Mouse (Mus musculus) erythroblast, embryonic 14.5 days (primary cell): ENCODE results near the gene Flt3l. TPM values are rescaled to one million over a fixed set of nuclear protein-coding genes. Genes with fewer than 3 reads are reported as not detected.

Experiments
- H3K27me3 ChIP-seq: 2 replicates; pipeline ENCODE4 v1.6.1; 2012; ENCODE audit warnings: inconsistent platforms; ENCODE audit not compliant: control insufficient read depth
- H3K36me3 ChIP-seq: 2 replicates; pipeline ENCODE4 v1.6.1; 2012; ENCODE audit warnings: mild to moderate bottlenecking, inconsistent platforms; ENCODE audit not compliant: control insufficient read depth
- H3K4me1 ChIP-seq: 2 replicates; pipeline ENCODE4 v1.6.1; 2012; ENCODE audit warnings: inconsistent platforms; ENCODE audit not compliant: control insufficient read depth
- H3K4me3 ChIP-seq: replicated peaks from 2 replicates; pipeline ENCODE3; 2012; ENCODE audit warnings: moderate library complexity, mild to moderate bottlenecking, inconsistent platforms
- H3K9me3 ChIP-seq: 2 replicates; pipeline ENCODE4 v1.6.1; 2012; ENCODE audit warnings: low read length, inconsistent platforms, mixed read lengths; ENCODE audit not compliant: control insufficient read depth
- GATA1 ChIP-seq: IDR thresholded peaks from 2 replicates; pipeline ENCODE4 v1.6.1; 2012; ENCODE audit warnings: low read length, inconsistent platforms, mixed read lengths
- TAL1 ChIP-seq: IDR thresholded peaks from 3 replicates; pipeline ENCODE4 v1.6.1; 2012; ENCODE audit warnings: low read length, inconsistent platforms, mixed read lengths
- polyA plus RNA-seq: library from polyadenylated mRNA; stranded (reverse); fragments of >175 nt; gene quantifications from 2 replicates; pipeline ENCODE4 v1.2.3, GENCODE M21; 2012

Flt3l gene
- polyA plus RNA-seq, 1 experiment = 1.7 TPM

GRCm38 (mm10) chr7:45151303-45151702 lies 15.1 kb upstream of the Flt3l start:
- peaks cover 28% of the 10 kb centered on the region for H3K4me1 ChIP-seq
- no peak overlapping the region for H3K4me3 ChIP-seq

GRCm38 (mm10) chr7:45150321-45150720 lies 14.1 kb upstream of the Flt3l start:
- Histone ChIP-seq H3K27me3 (no peaks in the 10 kb centered on the region), H3K4me1 (peaks cover 22% of the 10 kb centered on the region), H3K36me3 (peaks cover 36% of the 10 kb centered on the region), H3K9me3 (no peaks in the 10 kb centered on the region), H3K4me3 (no peak overlapping the region)
- no peak for TF ChIP-seq GATA1
- no peak for TF ChIP-seq TAL1

More at GRCm38 (mm10) chr7:45151303-45151702, 15.1 kb upstream of the Flt3l start:
- TF ChIP-seq TAL1 (no peak), GATA1 (no peak)
- Histone ChIP-seq H3K27me3 (no peaks in the 10 kb centered on the region), H3K9me3 (no peaks in the 10 kb centered on the region), H3K36me3 (peaks cover 29% of the 10 kb centered on the region)

- no peaks in the 10 kb centered on the region for H3K9me3 ChIP-seq
- TF ChIP-seq TAL1 (no peak), GATA1 (no peak)
- H3K27me3 ChIP-seq = no peaks in the 10 kb centered on the region
- peaks cover 41% of the 10 kb centered on the region for H3K36me3 ChIP-seq
- peaks cover 15% of the 10 kb centered on the region for H3K4me1 ChIP-seq
- no peak overlapping the region for H3K4me3 ChIP-seq
These were observed 13.3 kb upstream of the Flt3l start for GRCm38 (mm10) chr7:45149545-45149944.

GRCm38 (mm10) chr7:45148534-45149098 lies 12.4 kb upstream of the Flt3l start:
- H3K27me3 ChIP-seq = no peaks in the 10 kb centered on the region
- peaks cover 50% of the 10 kb centered on the region for H3K36me3 ChIP-seq
- TF ChIP-seq TAL1 = no peak
- no peak for TF ChIP-seq GATA1
- H3K9me3 ChIP-seq = no peaks in the 10 kb centered on the region
- peaks cover 12% of the 10 kb centered on the region for H3K4me1 ChIP-seq
- no peak overlapping the region for H3K4me3 ChIP-seq

GRCm38 (mm10) chr7:45147899-45148298 lies 11.7 kb upstream of the Flt3l start:
- Histone ChIP-seq H3K9me3 (no peaks in the 10 kb centered on the region), H3K4me3 (no peak overlapping the region), H3K4me1 (peaks cover 7% of the 10 kb centered on the region), H3K36me3 (peaks cover 57% of the 10 kb centered on the region), H3K27me3 (no peaks in the 10 kb centered on the region)
- TF ChIP-seq TAL1 (no peak), GATA1 (no peak)

GRCm38 (mm10) chr7:45147267-45147666 lies 11.0 kb upstream of the Flt3l start:
- TF ChIP-seq GATA1 = no peak
- TF ChIP-seq TAL1 = no peak
- Histone ChIP-seq H3K4me1 (peaks cover 7% of the 10 kb centered on the region), H3K36me3 (peaks cover 63% of the 10 kb centered on the region), H3K9me3 (no peaks in the 10 kb centered on the region), H3K27me3 (no peaks in the 10 kb centered on the region), H3K4me3 (no peak overlapping the region)

GRCm38 (mm10) chr7:45145460-45145859 lies 9.2 kb upstream of the Flt3l start:
- Histone ChIP-seq H3K4me3 (no peak overlapping the region), H3K27me3 (no peaks in the 10 kb centered on the region), H3K36me3 (peaks cover 72% of the 10 kb centered on the region), H3K9me3 (no peaks in the 10 kb centered on the region), H3K4me1 (peaks cover under 1% of the 10 kb centered on the region)
- TF ChIP-seq TAL1 (no peak), GATA1 (no peak)

GRCm38 (mm10) chr7:45144368-45145174 lies 8.3 kb upstream of the Flt3l start:
- peaks cover 72% of the 10 kb centered on the region for H3K36me3 ChIP-seq
- H3K4me1 ChIP-seq = peaks cover 3% of the 10 kb centered on the region
- H3K4me3 ChIP-seq = no peak overlapping the region
- no peaks in the 10 kb centered on the region for H3K27me3 ChIP-seq
- TF ChIP-seq TAL1 (no peak), GATA1 (no peak)
- no peaks in the 10 kb centered on the region for H3K9me3 ChIP-seq

GRCm38 (mm10) chr7:45141914-45142313 lies 5.7 kb upstream of the Flt3l start:
- Histone ChIP-seq H3K27me3 (no peaks in the 10 kb centered on the region), H3K36me3 (peaks cover 54% of the 10 kb centered on the region), H3K4me3 (no peak overlapping the region)

More at GRCm38 (mm10) chr7:45141914-45142313, 5.7 kb upstream of the Flt3l start:
- H3K9me3 ChIP-seq = no peaks in the 10 kb centered on the region
- TF ChIP-seq TAL1 (no peak), GATA1 (no peak)
- peaks cover 27% of the 10 kb centered on the region for H3K4me1 ChIP-seq
